Mouse (Mus musculus): ENCODE measurements around the gene Plin5. TPM values are rescaled to one million over a fixed set of nuclear protein-coding genes. Genes with fewer than 3 reads are reported as not detected.

Plin5 gene
- polyA plus RNA-seq, 1 experiment, result 8.6 TPM

- WGBS, result 22% methylated on average over 9 of the region's 9 CpGs
- DNase-seq, result no peak
- Histone ChIP-seq H3K4me3 (replicated peaks; ENCODE audit: extremely low read depth, low read depth, low read length) (no peak overlapping the region), H3K4me1 (ENCODE audit: control insufficient read depth, insufficient read depth, low read length) (no peaks in the 10 kb centered on the region)
- TF ChIP-seq CTCF (IDR thresholded peaks at IDR 0.05; ENCODE audit: insufficient read depth, low read length) (no peak), POLR2A (IDR thresholded peaks at IDR 0.05; ENCODE audit: borderline replicate concordance, extremely low read depth, low read depth, low read length) (no peak)
Measured at GRCm38 (mm10) chr17:56148280-56148679, 30.9 kb upstream of the Plin5 start.

- 57% methylated on average over 12 of the region's 12 CpGs for WGBS
- H3K4me1 ChIP-seq (ENCODE audit: control insufficient read depth, insufficient read depth, low read length), result no peaks in the 10 kb centered on the region
- H3K4me3 ChIP-seq (replicated peaks; ENCODE audit: extremely low read depth, low read depth, low read length), result no peak overlapping the region
- TF ChIP-seq CTCF (IDR thresholded peaks at IDR 0.05; ENCODE audit: insufficient read depth, low read length), result no peak
- DNase-seq, result no peak
Measured at GRCm38 (mm10) chr17:56147420-56147819, 30.0 kb upstream of the Plin5 start.

- no peaks in the 10 kb centered on the region for H3K4me1 ChIP-seq (ENCODE audit: control insufficient read depth, insufficient read depth, low read length)
- 30% methylated on average over 9 of the region's 9 CpGs for WGBS
- TF ChIP-seq POLR2A (IDR thresholded peaks at IDR 0.05; ENCODE audit: borderline replicate concordance, extremely low read depth, low read depth, low read length), result no peak
- no peak for TF ChIP-seq CTCF (IDR thresholded peaks at IDR 0.05; ENCODE audit: insufficient read depth, low read length)
Measured at GRCm38 (mm10) chr17:56146131-56146530, 28.7 kb upstream of the Plin5 start.

GRCm38 (mm10) chr17:56144546-56144945 is 27.1 kb upstream of the Plin5 start:
- DNase-seq, result no peak
- WGBS, result 66% methylated on average over 9 of the region's 9 CpGs
- Histone ChIP-seq H3K4me3 (replicated peaks; ENCODE audit: extremely low read depth, low read depth, low read length) (no peak overlapping the region), H3K4me1 (ENCODE audit: control insufficient read depth, insufficient read depth, low read length) (no peaks in the 10 kb centered on the region)
- no peak for TF ChIP-seq CTCF (IDR thresholded peaks at IDR 0.05; ENCODE audit: insufficient read depth, low read length)
- no peak for TF ChIP-seq POLR2A (IDR thresholded peaks at IDR 0.05; ENCODE audit: borderline replicate concordance, extremely low read depth, low read depth, low read length)

More at GRCm38 (mm10) chr17:56146131-56146530, 28.7 kb upstream of the Plin5 start:
- DNase-seq, result no peak
- H3K4me3 ChIP-seq (replicated peaks; ENCODE audit: extremely low read depth, low read depth, low read length), result no peak overlapping the region

- no peak for TF ChIP-seq CTCF (IDR thresholded peaks at IDR 0.05; ENCODE audit: insufficient read depth, low read length)
- H3K4me1 ChIP-seq (ENCODE audit: control insufficient read depth, insufficient read depth, low read length), result no peaks in the 10 kb centered on the region
- H3K4me3 ChIP-seq (replicated peaks; ENCODE audit: extremely low read depth, low read depth, low read length), result no peak overlapping the region
- no peak for DNase-seq
- 3% methylated on average over 42 of the region's 47 CpGs for WGBS
Measured at GRCm38 (mm10) chr17:56141702-56142605, 24.6 kb upstream of the Plin5 start.

GRCm38 (mm10) chr17:56139858-56140595 is 22.6 kb upstream of the Plin5 start, which contains the start of gene Sema6b:
Gene Sema6b (minus strand): TSS chr17:56140343.
- no peak for TF ChIP-seq POLR2A (IDR thresholded peaks at IDR 0.05; ENCODE audit: borderline replicate concordance, extremely low read depth, low read depth, low read length)
- TF ChIP-seq CTCF (IDR thresholded peaks at IDR 0.05; ENCODE audit: insufficient read depth, low read length), result no peak
- peak; percentile 46 for DNase-seq
- 2% methylated on average over 78 of the region's 79 CpGs for WGBS
- no peaks in the 10 kb centered on the region for H3K4me1 ChIP-seq (ENCODE audit: control insufficient read depth, insufficient read depth, low read length)
- peak within 1 kb of the TSS; percentile 63 for H3K4me3 ChIP-seq (replicated peaks; ENCODE audit: extremely low read depth, low read depth, low read length)

- TF ChIP-seq CTCF (IDR thresholded peaks at IDR 0.05; ENCODE audit: insufficient read depth, low read length), result no peak
- no peak for TF ChIP-seq POLR2A (IDR thresholded peaks at IDR 0.05; ENCODE audit: borderline replicate concordance, extremely low read depth, low read depth, low read length)
- WGBS, result 15% methylated on average over 21 of the region's 21 CpGs
- Histone ChIP-seq H3K4me1 (ENCODE audit: control insufficient read depth, insufficient read depth, low read length) (peaks cover 2% of the 10 kb centered on the region; the same call in 1 of the 2 replicates), H3K4me3 (replicated peaks; ENCODE audit: extremely low read depth, low read depth, low read length) (no peak overlapping the region)
- DNase-seq, result no peak
Measured at GRCm38 (mm10) chr17:56139355-56139754, 22.0 kb upstream of the Plin5 start.

GRCm38 (mm10) chr17:56137839-56138613 is 20.6 kb upstream of the Plin5 start:
- 37% methylated on average over 25 of the region's 25 CpGs for WGBS
- peaks cover 3% of the 10 kb centered on the region; the same call in 1 of the 2 replicates for H3K4me1 ChIP-seq (ENCODE audit: control insufficient read depth, insufficient read depth, low read length)
- H3K4me3 ChIP-seq (replicated peaks; ENCODE audit: extremely low read depth, low read depth, low read length), result no peak overlapping the region
- TF ChIP-seq CTCF (IDR thresholded peaks at IDR 0.05; ENCODE audit: insufficient read depth, low read length) (no peak), POLR2A (IDR thresholded peaks at IDR 0.05; ENCODE audit: borderline replicate concordance, extremely low read depth, low read depth, low read length) (no peak)
- DNase-seq, result no peak

- Histone ChIP-seq H3K4me3 (replicated peaks; ENCODE audit: extremely low read depth, low read depth, low read length) (no peak overlapping the region), H3K4me1 (ENCODE audit: control insufficient read depth, insufficient read depth, low read length) (peaks cover 6% of the 10 kb centered on the region)
- DNase-seq, result no peak
- 58% methylated on average over 7 of the region's 7 CpGs for WGBS
- TF ChIP-seq POLR2A (IDR thresholded peaks at IDR 0.05; ENCODE audit: borderline replicate concordance, extremely low read depth, low read depth, low read length) (no peak), CTCF (IDR thresholded peaks at IDR 0.05; ENCODE audit: insufficient read depth, low read length) (no peak)
Measured at GRCm38 (mm10) chr17:56136558-56136957, 19.2 kb upstream of the Plin5 start.

Data from lung, adult 2 months (tissue).